Mouse (Mus musculus) brain, embryonic 14.5 days (tissue): ENCODE results near the gene Mrpl10.

ENCODE experiments used
- CTCF ChIP-seq: fragments of 200-500 bp; IDR thresholded peaks from 2 replicates; pipeline ENCODE4 v1.5.1; 2012; ENCODE audit warnings: inconsistent platforms, mild to moderate bottlenecking, moderate library complexity, borderline replicate concordance; ENCODE audit not compliant: insufficient read depth, insufficient read length; ENCODE audit errors: extremely low read depth
- POLR2A ChIP-seq: fragments of 200-500 bp; IDR thresholded peaks from 2 replicates; pipeline ENCODE4 v1.6.1; 2012; ENCODE audit warnings: mild to moderate bottlenecking, inconsistent platforms, borderline replicate concordance; ENCODE audit not compliant: poor library complexity, insufficient read depth, insufficient read length, severe bottlenecking; ENCODE audit errors: extremely low read depth

GRCm38 (mm10) chr11:97021873-97022484 lies 19.4 kb upstream of the Mrpl10 start:
- TF ChIP-seq CTCF (peak; percentile 76), POLR2A (no peak)
